Mouse (Mus musculus) liver, embryonic 14.5 days (tissue): ENCODE data around the gene Dnajc22. TPM values are rescaled to one million over a fixed set of nuclear protein-coding genes. Genes with fewer than 3 reads are reported as not detected.

Experiments used
- ATAC-seq: fragments of 200-750 bp; cut with Nextera tagmentation; 2 replicates; pipeline ENCODE4 v1.8.0; 2017; ENCODE audit warnings: moderate number of reproducible peaks, mild to moderate bottlenecking, moderate library complexity; ENCODE audit not compliant: insufficient read depth
- DNase-seq, 3 experiments: peaks; one replicate each; pipeline ENCODE4 v3.0.0-alpha.2; 2012 to 2013; ENCODE audit warnings: low read depth in 3 of 3, low spot score in 3 of 3
- H3K27ac ChIP-seq: fragments of 300-500 bp; sonication (generic); 2 replicates; pipeline ENCODE4 v1.5.1; 2014; ENCODE audit warnings: moderate library complexity, mild to moderate bottlenecking, control low read depth, inconsistent platforms
- H3K27me3 ChIP-seq: fragments of 300-500 bp; sonication (generic); 2 replicates; pipeline ENCODE4 v1.6.1; 2014; ENCODE audit warnings: mild to moderate bottlenecking, low read length, moderate library complexity; ENCODE audit not compliant: control insufficient read depth, insufficient read depth
- H3K36me3 ChIP-seq: fragments of 300-500 bp; sonication (generic); replicated peaks from 2 replicates; pipeline ENCODE4 v1.6.1; 2014; ENCODE audit warnings: low read depth; ENCODE audit not compliant: control insufficient read depth, insufficient read depth
- H3K4me1 ChIP-seq, 2 experiments: fragments of 200-500 bp in 1 of 2; fragments of 300-500 bp in 1 of 2; sonication (generic) in 1 of 2; replicated peaks; 2 replicates each; pipeline ENCODE4 v1.6.1; 2012 to 2014; ENCODE audit warnings: antibody characterized with exemption in 1 of 2, inconsistent platforms in 1 of 2, low read length in 1 of 2; ENCODE audit not compliant: control insufficient read depth in 2 of 2, insufficient read depth in 2 of 2
- H3K4me2 ChIP-seq: fragments of 300-500 bp; sonication (generic); 2 replicates; pipeline ENCODE4 v1.6.1; 2014; ENCODE audit warnings: low read depth, mild to moderate bottlenecking, control low read depth, moderate library complexity
- H3K4me3 ChIP-seq, 2 experiments: fragments of 200-500 bp in 1 of 2; fragments of 300-500 bp in 1 of 2; sonication (generic) in 1 of 2; 2 replicates each; pipeline ENCODE4 v1.5.1; 2012 to 2014; ENCODE audit warnings: low read depth in 2 of 2, low read length in 2 of 2, mild to moderate bottlenecking in 2 of 2, control low read depth in 1 of 2, inconsistent platforms in 1 of 2, moderate library complexity in 1 of 2; ENCODE audit not compliant: insufficient read depth in 1 of 2
- H3K9ac ChIP-seq: fragments of 300-500 bp; sonication (generic); replicated peaks from 2 replicates; pipeline ENCODE4 v1.6.1; 2014; ENCODE audit warnings: mild to moderate bottlenecking, control low read depth, moderate library complexity
- H3K9me3 ChIP-seq: fragments of 300-500 bp; sonication (generic); 2 replicates; pipeline ENCODE4 v1.6.1; 2016; ENCODE audit warnings: low read length, mixed read lengths; ENCODE audit not compliant: control insufficient read depth
- CTCF ChIP-seq: IDR thresholded peaks from 2 replicates; pipeline ENCODE4 v1.5.1; 2016; ENCODE audit warnings: antibody characterized with exemption, low read depth, control low read depth
- EP300 ChIP-seq: IDR thresholded peaks from 2 replicates; pipeline ENCODE4 v1.6.1; 2016; ENCODE audit warnings: antibody characterized with exemption, low read depth
- WGBS: fragments of 180-500 bp; shearing (Covaris S2); extraction: QIAGEN DNeasy Blood & Tissue Kit; methylation state at CpG from one replicate; pipeline ENCODE4 v1.1.7; 2014; ENCODE audit not compliant: insufficient replicate concordance; 5-methylcytosine and 5-hydroxymethylcytosine counted together
- polyA plus RNA-seq, 2 experiments: library from polyadenylated mRNA; depleted of rRNA in 1 of 2; stranded (reverse) in 1 of 2; unstranded in 1 of 2; fragments of >200 nt; fragmentation: Nextera tagmentation in 1 of 2; extraction: Ambion mirVana in 1 of 2; gene quantifications; 2 replicates each; pipeline versions ENCODE4 v1.2.1 to v1.2.3; 2012 to 2014

Dnajc22 gene
- polyA plus RNA-seq, 2 experiments = 11.4 to 11.6 TPM

DNA sequence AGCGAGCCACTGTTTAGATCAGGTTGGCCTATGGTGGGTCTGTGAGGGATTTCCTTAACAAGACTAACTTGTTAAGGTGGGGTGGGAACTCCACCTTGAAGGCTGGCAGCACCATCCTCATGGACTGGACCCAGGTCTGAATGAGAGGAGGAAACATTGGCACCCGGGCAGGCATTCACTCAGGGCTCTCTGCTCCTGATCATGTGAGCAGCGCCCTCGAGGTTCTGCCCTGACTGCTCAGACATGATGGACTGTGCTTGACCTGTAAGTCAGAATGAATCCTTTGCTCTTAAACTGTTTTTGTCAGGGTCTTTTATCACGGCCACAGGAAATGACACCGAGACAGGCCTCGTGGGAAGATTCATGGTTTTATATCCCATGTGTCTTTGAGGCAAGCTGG lies 12.3 kb downstream of the Dnajc22 start:
- Histone ChIP-seq H3K27me3 (peaks cover 2% of the 10 kb centered on the region; the same call in 1 of the 2 replicates), H3K36me3 (no peaks in the 10 kb centered on the region), H3K4me3 (no peak overlapping the region), H3K9me3 (no peaks in the 10 kb centered on the region), H3K27ac (no peak overlapping the region), H3K9ac (no peak overlapping the region), H3K4me2 (no peak overlapping the region), H3K4me1 (no peaks in the 10 kb centered on the region)
- TF ChIP-seq CTCF (no peak), EP300 (no peak)
- ATAC-seq (no peak), DNase-seq (no peak)
- 42% methylated on average over 7 of the region's 7 CpGs for WGBS

- Histone ChIP-seq H3K27me3 (no peaks in the 10 kb centered on the region), H3K9ac (no peak overlapping the region), H3K36me3 (no peaks in the 10 kb centered on the region), H3K4me1 (no peaks in the 10 kb centered on the region; a peak in 1 of 4 replicates), H3K9me3 (no peaks in the 10 kb centered on the region), H3K27ac (no peak overlapping the region), H3K4me3 (no peak overlapping the region), H3K4me2 (no peak overlapping the region)
- DNase-seq = no peak
- ATAC-seq = no peak
- 55% methylated on average over 3 of the region's 3 CpGs for WGBS
- TF ChIP-seq CTCF = no peak
- no peak for TF ChIP-seq EP300
These were observed 14.9 kb downstream of the Dnajc22 start for GRCm38 (mm10) chr15:99107866-99108265.

- Histone ChIP-seq H3K9ac (no peak overlapping the region), H3K4me2 (no peak overlapping the region), H3K4me3 (no peak overlapping the region), H3K36me3 (no peaks in the 10 kb centered on the region), H3K4me1 (peaks cover 0 to 8% of the 10 kb centered on the region in 2 experiments; a peak in 2 of 4 replicates), H3K9me3 (no peaks in the 10 kb centered on the region), H3K27ac (no peak overlapping the region), H3K27me3 (no peaks in the 10 kb centered on the region)
- no peak for DNase-seq
- no peak for ATAC-seq
- 66% methylated on average over 3 of the region's 3 CpGs for WGBS
- TF ChIP-seq CTCF (no peak), EP300 (no peak)
These were observed 18.2 kb downstream of the Dnajc22 start for GRCm38 (mm10) chr15:99111139-99111538.

DNA sequence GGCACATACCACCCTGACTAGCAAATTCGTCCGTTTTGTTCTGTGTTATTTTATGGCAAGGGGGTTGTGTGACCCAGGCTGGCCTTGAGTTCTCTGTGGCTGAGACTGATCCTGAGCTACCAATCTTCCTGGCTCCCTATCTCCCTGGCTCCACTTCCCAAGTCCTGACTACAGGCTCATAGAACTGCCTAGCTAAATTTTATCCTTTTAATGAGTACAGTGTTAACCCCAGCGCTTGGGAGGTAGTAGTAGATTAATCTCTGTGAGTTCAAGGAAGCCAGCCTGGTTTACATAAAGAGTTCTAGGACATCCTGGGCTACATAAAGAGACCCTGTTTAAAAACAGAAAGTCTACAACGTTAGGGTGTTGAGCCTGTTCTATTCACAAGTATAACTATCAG lies 18.8 kb downstream of the Dnajc22 start:
- H3K9ac ChIP-seq = no peak overlapping the region
- no peak overlapping the region for H3K4me3 ChIP-seq
- DNase-seq (no peak), ATAC-seq (no peak)
- H3K4me1 ChIP-seq = peaks cover 0 to 8% of the 10 kb centered on the region in 2 experiments; a peak in 2 of 4 replicates
- H3K4me2 ChIP-seq = no peak overlapping the region
- no peaks in the 10 kb centered on the region for H3K36me3 ChIP-seq
- TF ChIP-seq CTCF (no peak), EP300 (no peak)
- H3K9me3 ChIP-seq = no peaks in the 10 kb centered on the region
- no peak overlapping the region for H3K27ac ChIP-seq
- no peaks in the 10 kb centered on the region for H3K27me3 ChIP-seq
- WGBS = 60% methylated on average over 4 of the region's 4 CpGs

DNA sequence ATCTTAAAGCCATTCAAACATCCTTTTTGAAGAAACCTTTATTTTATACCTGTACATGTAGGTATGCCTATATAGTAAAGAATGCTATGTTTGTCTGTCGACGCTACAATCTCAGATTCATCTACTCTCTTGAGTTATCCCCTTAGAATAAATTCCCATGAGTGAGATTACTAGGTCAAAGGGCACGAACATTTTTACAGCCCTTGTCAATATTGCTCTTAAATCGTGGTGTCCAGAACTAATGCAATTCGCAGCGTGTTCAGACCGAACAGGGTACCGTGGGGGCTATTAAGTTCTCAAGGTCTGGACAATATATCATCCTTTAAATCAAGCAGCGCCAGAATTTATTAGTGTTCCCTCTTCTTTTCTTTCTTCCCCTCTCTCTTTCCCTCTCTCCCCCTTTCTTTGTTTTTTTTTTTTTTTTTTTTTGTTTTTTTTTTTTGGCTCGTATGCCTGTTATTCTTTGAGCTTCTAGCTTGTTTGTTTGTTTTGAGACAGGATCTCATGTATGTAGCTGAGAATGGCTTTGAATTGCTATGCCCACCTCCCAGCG lies 19.9 kb downstream of the Dnajc22 start:
- Histone ChIP-seq H3K9ac (no peak overlapping the region), H3K27ac (no peak overlapping the region), H3K4me1 (peaks cover 0 to 8% of the 10 kb centered on the region in 2 experiments; a peak in 2 of 4 replicates), H3K9me3 (no peaks in the 10 kb centered on the region), H3K4me3 (peak overlapping the region in 1 of 2 experiments; percentile 47; a peak in 2 of 4 replicates), H3K27me3 (no peaks in the 10 kb centered on the region), H3K4me2 (peak overlapping the region; percentile 62), H3K36me3 (no peaks in the 10 kb centered on the region)
- no peak for TF ChIP-seq CTCF
- TF ChIP-seq EP300 = no peak
- ATAC-seq = no peak
- 63% methylated on average over 11 of the region's 11 CpGs for WGBS
- no peak for DNase-seq
